Mouse (Mus musculus): ENCODE results near the gene Birc5. TPM values are rescaled to one million over a fixed set of nuclear protein-coding genes. Genes with fewer than 3 reads are reported as not detected.

Gene Birc5
- polyA plus RNA-seq, 1 experiment = 47.2 TPM

- peaks cover 13% of the 10 kb centered on the region for H3K27me3 ChIP-seq (ENCODE audit: control insufficient read depth)
Observed at GRCm38 (mm10) chr11:117882208-117882607, 33.2 kb downstream of the Birc5 start.

DNA sequence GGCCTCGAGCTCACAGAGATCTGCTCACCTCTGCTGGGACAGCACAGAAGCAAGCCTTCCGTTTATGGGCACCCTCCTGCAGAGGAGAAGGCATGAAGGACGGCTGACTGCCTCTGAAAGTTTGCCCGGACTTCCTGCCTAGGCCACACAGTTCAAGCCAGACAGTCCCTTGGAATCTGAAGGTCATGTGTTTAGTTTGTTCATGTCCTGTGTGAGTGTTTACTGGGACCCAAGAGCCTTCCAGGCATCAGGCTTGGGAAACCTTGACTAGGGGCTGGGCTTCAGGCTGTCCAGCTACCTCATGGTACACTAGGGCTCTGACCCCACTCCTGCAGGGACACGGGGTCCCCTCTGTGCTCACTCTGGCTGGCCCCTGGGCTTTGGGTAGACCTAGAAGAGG is 36.9 kb downstream of the Birc5 start:
- H3K9me3 ChIP-seq (ENCODE audit: control insufficient read depth, low read length) = no peaks in the 10 kb centered on the region
- no peaks in the 10 kb centered on the region for H3K36me3 ChIP-seq (ENCODE audit: control insufficient read depth)
- peaks cover 31% of the 10 kb centered on the region for H3K27me3 ChIP-seq (ENCODE audit: control insufficient read depth)
- H3K4me3 ChIP-seq (replicated peaks) = no peak overlapping the region
- no peaks in the 10 kb centered on the region for H3K4me1 ChIP-seq (ENCODE audit: control insufficient read depth)
- TF ChIP-seq GATA1 (IDR thresholded peaks at IDR 0.05; ENCODE audit: low read length) (no peak), TAL1 (IDR thresholded peaks at IDR 0.05; ENCODE audit: low read length) (no peak)

More at GRCm38 (mm10) chr11:117882208-117882607, 33.2 kb downstream of the Birc5 start:
- H3K4me3 ChIP-seq (replicated peaks) = no peak overlapping the region
- H3K36me3 ChIP-seq (ENCODE audit: control insufficient read depth) = no peaks in the 10 kb centered on the region
- no peaks in the 10 kb centered on the region for H3K9me3 ChIP-seq (ENCODE audit: control insufficient read depth, low read length)
- TF ChIP-seq GATA1 (IDR thresholded peaks at IDR 0.05; ENCODE audit: low read length) = no peak
- no peak for TF ChIP-seq TAL1 (IDR thresholded peaks at IDR 0.05; ENCODE audit: low read length)
- peaks cover 8% of the 10 kb centered on the region for H3K4me1 ChIP-seq (ENCODE audit: control insufficient read depth)

DNA sequence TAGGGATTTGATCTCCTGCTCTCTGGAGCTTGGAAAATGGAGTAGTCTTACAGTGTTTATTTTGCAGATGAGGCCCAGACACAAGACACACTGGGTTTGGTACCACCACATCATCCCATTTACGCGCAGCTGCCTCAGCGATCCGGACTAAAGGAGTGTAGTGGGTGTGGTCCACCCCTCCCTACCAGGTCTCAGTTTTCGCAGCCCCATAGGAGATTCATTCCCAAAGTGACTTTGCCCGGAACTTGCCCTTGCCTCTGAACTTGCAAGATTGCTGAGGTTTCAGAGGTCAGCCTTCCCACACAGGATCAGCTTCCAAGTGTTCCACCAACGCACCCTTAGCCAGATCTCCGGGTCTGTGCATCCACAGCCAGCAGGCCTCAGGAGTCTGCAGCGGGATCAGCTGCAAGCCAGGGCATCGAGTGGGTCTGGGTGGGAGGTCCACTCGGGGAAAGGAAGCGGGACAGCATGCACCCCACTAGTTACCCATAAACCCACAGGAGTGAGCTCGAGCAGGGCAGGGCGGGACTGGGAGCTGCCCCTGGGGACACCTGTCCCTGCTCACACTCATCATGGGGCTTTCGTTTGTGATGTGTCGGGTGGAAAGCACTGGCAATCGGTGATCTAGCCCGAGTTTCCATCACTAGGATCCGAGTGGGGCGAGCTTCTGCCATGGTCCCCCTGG is 39.3 kb downstream of the Birc5 start:
- no peak overlapping the region for H3K4me3 ChIP-seq (replicated peaks)
- H3K9me3 ChIP-seq (ENCODE audit: control insufficient read depth, low read length) = no peaks in the 10 kb centered on the region
- H3K36me3 ChIP-seq (ENCODE audit: control insufficient read depth) = no peaks in the 10 kb centered on the region
- H3K4me1 ChIP-seq (ENCODE audit: control insufficient read depth) = no peaks in the 10 kb centered on the region
- peaks cover 28% of the 10 kb centered on the region for H3K27me3 ChIP-seq (ENCODE audit: control insufficient read depth)
- TF ChIP-seq GATA1 (IDR thresholded peaks at IDR 0.05; ENCODE audit: low read length) (no peak), TAL1 (IDR thresholded peaks at IDR 0.05; ENCODE audit: low read length) (no peak)

GRCm38 (mm10) chr11:117888853-117889822 is 40.1 kb downstream of the Birc5 start:
- Histone ChIP-seq H3K27me3 (ENCODE audit: control insufficient read depth) (peaks cover 28% of the 10 kb centered on the region), H3K36me3 (ENCODE audit: control insufficient read depth) (no peaks in the 10 kb centered on the region), H3K4me1 (ENCODE audit: control insufficient read depth) (no peaks in the 10 kb centered on the region), H3K4me3 (replicated peaks) (no peak overlapping the region), H3K9me3 (ENCODE audit: control insufficient read depth, low read length) (no peaks in the 10 kb centered on the region)
- no peak for TF ChIP-seq TAL1 (IDR thresholded peaks at IDR 0.05; ENCODE audit: low read length)
- TF ChIP-seq GATA1 (IDR thresholded peaks at IDR 0.05; ENCODE audit: low read length) = no peak

DNA sequence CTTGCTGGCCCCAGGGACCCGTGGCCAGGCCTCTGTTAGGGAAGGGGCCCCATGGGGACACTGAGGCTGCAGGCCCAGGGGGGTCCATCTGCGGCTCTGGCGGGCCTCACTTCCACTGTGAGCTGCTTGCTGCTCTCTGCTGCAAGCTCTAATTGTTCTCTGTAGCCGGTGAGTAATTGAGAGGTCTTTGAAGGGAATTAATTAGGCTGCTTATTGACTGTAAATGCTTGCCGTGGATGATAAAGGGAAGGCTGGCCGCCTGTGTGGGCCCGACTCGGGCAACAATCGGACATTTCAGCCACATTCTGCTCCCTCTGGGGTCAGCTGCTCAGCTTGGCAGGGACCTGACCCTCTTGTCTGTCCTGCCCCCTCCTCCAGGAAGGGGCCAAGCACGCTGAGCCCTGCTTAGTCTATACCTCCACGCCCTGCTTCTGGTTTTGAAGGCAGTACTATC is 40.9 kb downstream of the Birc5 start:
- H3K9me3 ChIP-seq (ENCODE audit: control insufficient read depth, low read length) = no peaks in the 10 kb centered on the region
- H3K4me1 ChIP-seq (ENCODE audit: control insufficient read depth) = no peaks in the 10 kb centered on the region
- no peaks in the 10 kb centered on the region for H3K36me3 ChIP-seq (ENCODE audit: control insufficient read depth)
- H3K27me3 ChIP-seq (ENCODE audit: control insufficient read depth) = peaks cover 28% of the 10 kb centered on the region
- TF ChIP-seq TAL1 (IDR thresholded peaks at IDR 0.05; ENCODE audit: low read length) (no peak), GATA1 (IDR thresholded peaks at IDR 0.05; ENCODE audit: low read length) (no peak)
- no peak overlapping the region for H3K4me3 ChIP-seq (replicated peaks)

DNA sequence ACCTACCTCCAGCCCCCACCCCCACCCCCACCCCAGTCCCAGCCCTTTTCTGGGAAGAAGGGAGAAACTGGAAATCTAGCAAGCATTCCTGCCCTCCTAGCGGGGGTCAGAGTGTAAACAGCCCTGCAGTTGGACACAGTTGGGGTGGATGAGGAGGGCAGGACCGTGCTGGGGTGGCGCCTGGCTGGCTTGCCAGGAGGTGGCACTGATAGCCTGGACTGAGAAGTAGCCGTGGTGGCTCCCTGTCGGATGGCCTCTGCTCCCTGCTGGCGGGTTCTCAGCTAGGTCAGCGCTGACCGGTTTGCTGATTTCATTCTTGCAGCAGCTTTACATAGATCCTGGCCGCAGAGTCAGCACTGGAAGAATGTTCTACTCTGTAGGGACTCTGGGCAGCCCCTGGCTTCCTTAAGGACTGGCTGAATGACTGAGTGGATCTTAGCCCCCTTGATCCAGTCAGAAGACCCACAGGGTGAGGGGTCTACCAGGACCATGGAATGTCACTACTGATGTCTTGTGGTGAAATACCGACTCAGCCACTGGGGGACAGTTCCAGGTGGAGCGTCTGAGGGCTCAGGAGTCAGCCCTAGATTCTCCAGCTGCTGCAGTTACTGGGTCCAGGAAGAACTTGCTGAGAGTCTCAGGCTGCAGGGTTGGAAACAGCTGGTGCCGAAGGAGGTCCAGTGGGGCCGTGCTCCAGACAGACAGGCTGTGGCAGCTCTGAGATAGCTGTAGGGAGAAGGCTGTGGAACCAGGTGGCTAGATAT is 41.6 kb downstream of the Birc5 start:
- Histone ChIP-seq H3K9me3 (ENCODE audit: control insufficient read depth, low read length) (no peaks in the 10 kb centered on the region), H3K27me3 (ENCODE audit: control insufficient read depth) (peaks cover 28% of the 10 kb centered on the region), H3K4me1 (ENCODE audit: control insufficient read depth) (no peaks in the 10 kb centered on the region), H3K4me3 (replicated peaks) (no peak overlapping the region), H3K36me3 (ENCODE audit: control insufficient read depth) (no peaks in the 10 kb centered on the region)
- TF ChIP-seq GATA1 (IDR thresholded peaks at IDR 0.05; ENCODE audit: low read length) = no peak
- TF ChIP-seq TAL1 (IDR thresholded peaks at IDR 0.05; ENCODE audit: low read length) = no peak

GRCm38 (mm10) chr11:117891581-117892175 is 42.6 kb downstream of the Birc5 start:
- Histone ChIP-seq H3K4me3 (replicated peaks) (no peak overlapping the region), H3K36me3 (ENCODE audit: control insufficient read depth) (no peaks in the 10 kb centered on the region), H3K27me3 (ENCODE audit: control insufficient read depth) (peaks cover 28% of the 10 kb centered on the region), H3K4me1 (ENCODE audit: control insufficient read depth) (no peaks in the 10 kb centered on the region), H3K9me3 (ENCODE audit: control insufficient read depth, low read length) (no peaks in the 10 kb centered on the region)
- TF ChIP-seq TAL1 (IDR thresholded peaks at IDR 0.05; ENCODE audit: low read length) (no peak), GATA1 (IDR thresholded peaks at IDR 0.05; ENCODE audit: low read length) (no peak)

GRCm38 (mm10) chr11:117892199-117892598 is 43.1 kb downstream of the Birc5 start:
- Histone ChIP-seq H3K27me3 (ENCODE audit: control insufficient read depth) (peaks cover 28% of the 10 kb centered on the region), H3K4me3 (replicated peaks) (no peak overlapping the region), H3K4me1 (ENCODE audit: control insufficient read depth) (no peaks in the 10 kb centered on the region), H3K9me3 (ENCODE audit: control insufficient read depth, low read length) (no peaks in the 10 kb centered on the region), H3K36me3 (ENCODE audit: control insufficient read depth) (no peaks in the 10 kb centered on the region)
- TF ChIP-seq GATA1 (IDR thresholded peaks at IDR 0.05; ENCODE audit: low read length) (no peak), TAL1 (IDR thresholded peaks at IDR 0.05; ENCODE audit: low read length) (no peak)
